Mouse (Mus musculus): Measurements from ENCODE around the gene Fdx1l. TPM values are rescaled to one million over a fixed set of nuclear protein-coding genes. Genes with fewer than 3 reads are reported as not detected.

Gene Fdx1l
- total RNA-seq, 1 experiment from 2014 or later = 11.1 TPM

- peak; percentile 4; the same call in 1 of the 2 replicates for ATAC-seq (ENCODE audit: extremely low read depth, insufficient number of reproducible peaks, low FRiP score, poor library complexity, severe bottlenecking)
These were observed 42.0 kb downstream of the Fdx1l start for GRCm38 (mm10) chr9:21031251-21031895.

DNA sequence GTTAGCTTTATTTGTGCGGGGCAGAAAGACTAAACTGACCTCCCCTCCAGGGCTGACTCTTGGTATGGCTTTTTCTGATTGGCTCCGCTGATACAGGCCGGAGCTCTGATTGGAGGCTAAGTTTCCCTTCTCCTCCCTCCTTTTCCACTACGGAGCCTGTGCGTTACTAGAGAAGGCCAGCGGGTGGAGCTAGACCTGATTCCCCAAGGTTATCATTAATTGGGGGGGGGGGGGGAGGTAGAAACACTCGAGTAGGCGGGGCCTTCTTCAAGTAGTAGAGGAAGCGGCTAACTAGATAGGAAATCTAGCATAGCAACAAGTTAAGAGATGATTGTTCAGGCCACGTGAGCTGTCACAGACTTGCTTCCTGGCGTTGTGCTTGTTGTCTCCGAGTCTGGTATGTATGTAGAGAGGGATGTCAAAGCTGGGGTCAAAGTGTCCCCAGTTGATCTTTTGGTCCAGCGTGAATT, 42.6 kb downstream of the Fdx1l start:
- peak; percentile 70 for ATAC-seq (ENCODE audit: extremely low read depth, insufficient number of reproducible peaks, low FRiP score, poor library complexity, severe bottlenecking)

- ATAC-seq (ENCODE audit: extremely low read depth, insufficient number of reproducible peaks, low FRiP score, poor library complexity, severe bottlenecking) = no peak
These were observed 43.3 kb downstream of the Fdx1l start for GRCm38 (mm10) chr9:21030055-21030600.

GRCm38 (mm10) chr9:21029291-21030054, 43.9 kb downstream of the Fdx1l start, which contains the start of gene Icam4:
Gene Icam4 (plus strand): TSS chr9:21029373.
- ATAC-seq (ENCODE audit: extremely low read depth, insufficient number of reproducible peaks, low FRiP score, poor library complexity, severe bottlenecking) = peak; percentile 36

GRCm38 (mm10) chr9:21028560-21029110, 44.8 kb downstream of the Fdx1l start:
- ATAC-seq (ENCODE audit: extremely low read depth, insufficient number of reproducible peaks, low FRiP score, poor library complexity, severe bottlenecking) = no peak

DNA sequence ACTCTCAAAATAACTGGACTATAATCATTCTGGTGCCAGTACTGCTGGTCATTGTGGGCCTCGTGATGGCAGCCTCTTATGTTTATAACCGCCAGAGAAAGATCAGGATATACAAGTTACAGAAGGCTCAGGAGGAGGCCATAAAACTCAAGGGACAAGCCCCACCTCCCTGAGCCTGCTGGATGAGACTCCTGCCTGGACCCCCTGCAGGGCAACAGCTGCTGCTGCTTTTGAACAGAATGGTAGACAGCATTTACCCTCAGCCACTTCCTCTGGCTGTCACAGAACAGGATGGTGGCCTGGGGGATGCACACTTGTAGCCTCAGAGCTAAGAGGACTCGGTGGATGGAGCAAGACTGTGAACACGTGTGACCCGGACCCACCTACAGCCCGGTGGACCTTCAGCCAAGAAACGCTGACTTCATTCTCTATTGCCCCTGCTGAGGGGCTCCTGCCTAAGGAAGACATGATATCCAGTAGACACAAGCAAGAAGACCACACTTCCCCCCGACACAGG, 45.6 kb downstream of the Fdx1l start:
- no peak for ATAC-seq (ENCODE audit: extremely low read depth, insufficient number of reproducible peaks, low FRiP score, poor library complexity, severe bottlenecking)

DNA sequence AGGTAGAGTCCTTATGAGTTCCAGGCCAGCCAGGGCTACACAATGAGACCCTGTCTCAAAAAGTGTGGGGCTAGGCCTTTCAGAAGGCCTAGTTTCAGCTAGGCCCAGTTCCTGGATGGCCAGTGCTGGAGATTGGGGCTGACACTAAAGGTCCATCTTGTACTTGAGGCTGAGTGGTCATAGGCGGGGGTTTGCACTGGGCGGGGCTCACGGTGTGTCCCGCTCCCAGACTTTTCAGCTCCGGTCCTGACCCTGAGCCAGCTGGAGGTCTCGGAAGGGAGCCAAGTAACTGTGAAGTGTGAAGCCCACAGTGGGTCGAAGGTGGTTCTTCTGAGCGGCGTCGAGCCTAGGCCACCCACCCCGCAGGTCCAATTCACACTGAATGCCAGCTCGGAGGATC, 46.6 kb downstream of the Fdx1l start:
- no peak for ATAC-seq (ENCODE audit: extremely low read depth, insufficient number of reproducible peaks, low FRiP score, poor library complexity, severe bottlenecking)

GRCm38 (mm10) chr9:21025258-21025810, 48.1 kb downstream of the Fdx1l start:
- ATAC-seq (ENCODE audit: extremely low read depth, insufficient number of reproducible peaks, low FRiP score, poor library complexity, severe bottlenecking) = no peak

- no peak for ATAC-seq (ENCODE audit: extremely low read depth, insufficient number of reproducible peaks, low FRiP score, poor library complexity, severe bottlenecking)
These were observed 50.7 kb downstream of the Fdx1l start for GRCm38 (mm10) chr9:21022726-21023125.

DNA sequence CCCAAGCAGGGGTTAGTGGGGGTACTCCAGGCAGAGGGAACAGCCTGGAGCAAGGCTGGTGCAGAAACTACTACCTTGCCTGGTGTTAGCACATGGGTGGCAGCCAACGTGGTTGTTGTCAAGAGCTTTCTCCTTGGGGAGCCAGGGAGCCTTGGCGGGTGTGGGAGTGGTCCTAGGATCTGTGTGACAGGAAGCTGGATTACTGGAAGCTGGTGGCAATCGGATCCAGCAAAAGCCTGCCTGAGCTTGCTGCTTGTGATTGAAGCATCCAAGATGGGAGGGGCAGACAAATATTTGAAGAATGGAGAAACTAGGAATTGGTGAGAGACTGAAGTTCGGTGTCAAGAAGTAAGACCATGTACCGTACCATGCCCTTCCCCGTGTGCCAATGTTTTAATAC, 51.1 kb downstream of the Fdx1l start:
- ATAC-seq (ENCODE audit: extremely low read depth, insufficient number of reproducible peaks, low FRiP score, poor library complexity, severe bottlenecking) = no peak

DNA sequence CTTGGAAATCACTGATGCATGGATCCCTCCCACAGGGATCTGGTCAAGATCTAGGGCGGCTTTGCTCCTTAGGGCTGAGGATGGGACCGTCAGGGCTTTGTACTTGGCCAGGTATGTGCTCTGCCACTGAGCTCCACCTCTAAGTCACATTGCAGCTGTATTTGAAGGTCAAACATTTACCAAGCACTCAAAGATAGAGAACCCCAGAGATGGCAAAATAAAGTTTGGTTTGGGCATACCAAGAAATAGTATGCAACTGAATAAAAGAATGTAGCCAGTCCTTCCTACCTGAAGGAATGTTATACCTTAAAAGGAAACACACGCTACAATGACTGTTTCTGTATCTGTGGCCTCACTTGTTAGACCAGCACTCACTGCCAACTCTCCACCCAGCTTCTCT, 52.1 kb downstream of the Fdx1l start:
- no peak for ATAC-seq (ENCODE audit: extremely low read depth, insufficient number of reproducible peaks, low FRiP score, poor library complexity, severe bottlenecking)

- ATAC-seq (ENCODE audit: extremely low read depth, insufficient number of reproducible peaks, low FRiP score, poor library complexity, severe bottlenecking) = no peak
These were observed 54.8 kb downstream of the Fdx1l start for GRCm38 (mm10) chr9:21018600-21018999.

Other genes starting within 250 kb of the Fdx1l start
- gene A230050P20Rik, start 205.0 kb downstream of the Fdx1l start, total RNA-seq (2017) = 21.3 and 23.1 TPM in 2 replicates
- 0.25 and 0.70 TPM in 2 replicates for gene Angptl6, start 193.9 kb downstream of the Fdx1l start, total RNA-seq (2017)
- gene Ppan, start 185.4 kb downstream of the Fdx1l start, total RNA-seq (2017) = 42.1 and 48.9 TPM in 2 replicates
- gene Eif3g, start 175.0 kb downstream of the Fdx1l start, total RNA-seq (2017) = 91.0 and 92.9 TPM in 2 replicates
- gene Dnmt1, start 113.7 kb downstream of the Fdx1l start, total RNA-seq (2017) = 58.3 and 60.4 TPM in 2 replicates
- 0.98 and 1.3 TPM in 2 replicates for gene S1pr2, start 96.8 kb downstream of the Fdx1l start, total RNA-seq (2017)
- gene Mrpl4, start 70.9 kb downstream of the Fdx1l start, total RNA-seq (2017) = 26.6 and 30.0 TPM in 2 replicates
- 34.6 and 36.9 TPM in 2 replicates for gene Icam1, start 57.6 kb downstream of the Fdx1l start, total RNA-seq (2017)
- gene Icam4, start 44.2 kb downstream of the Fdx1l start, total RNA-seq (2017) = not detected in 2 replicates
- gene Icam5, start 41.5 kb downstream of the Fdx1l start, total RNA-seq (2017) = 0.12 TPM in 1 of 2 replicates, not detected in the other
- gene Zglp1, start 6.5 kb downstream of the Fdx1l start, total RNA-seq (2017) = not detected in 2 replicates
- gene Gm49373, start 518 bp downstream of the Fdx1l start, total RNA-seq (2017) = 0.23 and 0.25 TPM in 2 replicates
- 4.7 TPM in 2 replicates for gene Gm38431, start 18.4 kb upstream of the Fdx1l start, total RNA-seq (2017)
- gene Raver1, start 18.4 kb upstream of the Fdx1l start, total RNA-seq (2017) = 15.0 and 15.4 TPM in 2 replicates
- 30.4 and 32.4 TPM in 2 replicates for gene Tyk2, start 57.6 kb upstream of the Fdx1l start, total RNA-seq (2017)
- 117 and 133 TPM in 2 replicates for gene Cdc37, start 76.4 kb upstream of the Fdx1l start, total RNA-seq (2017)
- gene Pde4a, start 92.1 kb upstream of the Fdx1l start, total RNA-seq (2017) = 1.5 and 2.6 TPM in 2 replicates
- 25.0 and 29.5 TPM in 2 replicates for gene Keap1, start 165.7 kb upstream of the Fdx1l start, total RNA-seq (2017)
- 4.7 and 5.9 TPM in 2 replicates for gene S1pr5, start 174.8 kb upstream of the Fdx1l start, total RNA-seq (2017)
- gene Atg4d, start 191.7 kb upstream of the Fdx1l start, total RNA-seq (2017) = 18.3 and 31.7 TPM in 2 replicates
- gene Kri1, start 214.4 kb upstream of the Fdx1l start, total RNA-seq (2017) = 175 and 178 TPM in 2 replicates
- gene Cdkn2d, start 217.8 kb upstream of the Fdx1l start, total RNA-seq (2017) = 74.5 and 93.6 TPM in 2 replicates
- 7.6 and 13.6 TPM in 2 replicates for gene Ap1m2, start 238.7 kb upstream of the Fdx1l start, total RNA-seq (2017)
- gene Slc44a2, start 247.1 kb upstream of the Fdx1l start, total RNA-seq (2017) = 269 and 279 TPM in 2 replicates